Mouse (Mus musculus): Measurements from ENCODE around the gene Orai2. TPM values are rescaled to one million over a fixed set of nuclear protein-coding genes. Genes with fewer than 3 reads are reported as not detected.

Gene Orai2
- total RNA-seq, 2 experiments from 2014 or later = 46.7 to 48.8 TPM

DNA sequence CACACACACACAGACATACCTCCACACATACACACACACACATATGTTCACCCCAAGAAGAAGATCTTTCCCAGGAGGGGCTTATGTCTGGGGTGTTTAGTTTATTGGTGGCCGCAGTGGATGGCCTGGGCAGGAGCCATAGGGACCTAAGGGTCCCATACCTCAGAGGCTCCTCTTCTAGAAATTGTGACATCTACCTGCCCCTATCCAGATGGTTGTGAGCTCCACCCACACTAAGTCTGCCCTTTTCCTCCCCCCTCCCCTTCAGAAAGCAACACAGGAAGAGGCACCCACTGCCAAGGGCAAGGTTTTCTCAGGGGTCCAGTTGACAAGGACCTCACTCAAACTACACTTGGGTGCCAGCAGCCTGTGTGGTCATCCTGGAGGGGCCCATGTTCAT is 23.6 kb downstream of the Orai2 start:
- DNase-seq (ENCODE audit: extremely low spot score in 1 of 2, low spot score in 2 of 2) = no peak
- TF ChIP-seq CTCF (IDR thresholded peaks at IDR 0.05) = no peak
- Histone ChIP-seq H3K27ac (no peak overlapping the region), H3K4me3 (no peak overlapping the region)
- intact Hi-C loops (cut with DNase I) = no loop called here

DNA sequence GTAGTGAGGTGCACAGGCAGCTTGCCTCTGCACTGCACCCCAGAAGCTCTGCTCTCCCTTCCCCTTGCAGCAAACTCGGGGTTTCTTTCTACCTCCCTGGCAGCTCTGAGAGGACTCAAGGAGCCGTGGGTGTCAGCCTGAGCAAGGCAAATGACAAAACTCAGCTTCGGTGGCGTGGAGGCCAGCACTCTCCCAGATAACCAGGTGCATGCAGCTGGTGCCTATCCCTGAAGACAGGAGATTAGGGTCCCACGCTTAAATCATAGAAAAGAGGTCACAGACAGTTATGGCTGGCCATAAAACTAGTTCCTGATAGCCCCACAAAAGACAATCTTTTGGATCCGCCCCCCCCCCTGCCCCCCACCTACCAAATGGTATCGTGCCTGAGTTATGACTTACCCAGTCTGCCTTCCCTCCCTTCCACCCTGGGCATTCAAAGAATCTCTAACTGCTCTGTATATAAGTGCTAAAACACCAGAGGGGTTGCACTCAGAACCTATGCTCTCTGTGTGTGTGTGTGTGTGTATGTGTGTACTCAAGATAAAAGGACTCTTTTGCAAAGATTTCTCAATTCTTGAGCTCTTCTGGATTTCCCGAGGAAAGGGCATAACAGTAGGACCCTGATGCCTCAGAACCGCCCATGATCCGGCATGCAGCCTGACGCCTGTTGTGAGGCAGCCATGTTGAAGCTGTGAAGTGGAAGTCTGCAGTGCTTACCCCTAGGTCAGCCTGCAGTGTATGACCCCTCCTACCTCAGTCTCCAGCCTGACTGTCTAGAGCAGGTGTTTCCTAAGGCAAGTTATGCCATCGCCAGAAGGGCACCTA is 25.7 kb downstream of the Orai2 start:
- Histone ChIP-seq H3K27ac (no peak overlapping the region), H3K4me3 (no peak overlapping the region)
- intact Hi-C loops (cut with DNase I) = no loop called here
- no peak for TF ChIP-seq CTCF (IDR thresholded peaks at IDR 0.05)
- DNase-seq (ENCODE audit: extremely low spot score in 1 of 2, low spot score in 2 of 2) = no peak

- TF ChIP-seq CTCF (IDR thresholded peaks at IDR 0.05) = peak; percentile 49
- no peak for DNase-seq (ENCODE audit: extremely low spot score in 1 of 2, low spot score in 2 of 2)
- H3K4me3 ChIP-seq = no peak overlapping the region
- H3K27ac ChIP-seq = no peak overlapping the region
- intact Hi-C loops (cut with DNase I) = no loop called here
Measured at GRCm38 (mm10) chr5:136143161-136143755, 27.3 kb downstream of the Orai2 start.

DNA sequence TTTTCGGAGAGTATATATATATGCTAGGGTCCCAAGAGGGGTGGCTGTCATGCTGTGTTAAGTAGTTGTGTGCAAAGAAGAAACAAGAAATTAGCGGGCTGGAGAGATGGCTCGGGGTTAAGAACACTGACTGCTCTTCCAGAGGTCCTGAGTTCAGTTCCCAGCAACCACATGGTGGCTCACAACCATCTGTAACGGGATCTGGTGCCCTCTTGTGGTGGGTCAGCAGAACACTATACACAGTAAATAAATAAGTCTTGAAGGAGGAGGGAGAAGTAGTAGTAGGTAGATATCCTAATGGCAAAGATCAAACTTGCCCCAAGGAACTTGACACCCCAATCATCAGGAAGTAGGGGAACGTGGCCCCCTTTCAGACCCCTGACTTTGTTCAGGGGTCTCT is 27.8 kb downstream of the Orai2 start:
- DNase-seq (ENCODE audit: extremely low spot score in 1 of 2, low spot score in 2 of 2) = no peak
- Histone ChIP-seq H3K4me3 (no peak overlapping the region), H3K27ac (no peak overlapping the region)
- TF ChIP-seq CTCF (IDR thresholded peaks at IDR 0.05) = no peak
- intact Hi-C loops (cut with DNase I) = no loop called here

GRCm38 (mm10) chr5:136140057-136140482 is 30.4 kb downstream of the Orai2 start:
- Histone ChIP-seq H3K27ac (no peak overlapping the region), H3K4me3 (no peak overlapping the region)
- TF ChIP-seq CTCF (IDR thresholded peaks at IDR 0.05) = no peak
- intact Hi-C loops (cut with DNase I) = no loop called here
- DNase-seq (ENCODE audit: extremely low spot score in 1 of 2, low spot score in 2 of 2) = no peak

DNA sequence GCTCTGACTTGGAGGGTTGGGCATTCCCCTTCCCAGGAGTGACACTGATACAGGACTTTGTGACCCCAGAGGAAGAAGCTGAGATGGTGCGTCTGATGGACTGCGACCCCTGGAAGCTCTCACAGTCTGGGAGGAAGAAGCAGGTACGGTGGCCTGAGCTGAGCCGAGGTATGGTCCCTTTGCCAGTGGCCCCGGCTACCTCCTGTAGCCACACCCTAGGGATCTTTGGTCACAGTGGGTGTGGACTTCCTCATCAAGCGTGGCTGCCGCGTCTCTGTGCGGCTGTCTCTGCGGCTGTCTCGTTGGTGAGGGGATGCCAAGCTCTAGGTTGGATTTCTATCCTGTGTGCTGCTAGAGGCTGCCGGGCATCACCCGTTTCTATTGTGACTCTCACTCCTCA is 31.1 kb downstream of the Orai2 start:
- no peak for DNase-seq (ENCODE audit: extremely low spot score in 1 of 2, low spot score in 2 of 2)
- H3K27ac ChIP-seq = no peak overlapping the region
- no peak overlapping the region for H3K4me3 ChIP-seq
- intact Hi-C loops (cut with DNase I) = no loop called here
- TF ChIP-seq CTCF (IDR thresholded peaks at IDR 0.05) = no peak

GRCm38 (mm10) chr5:136137658-136138274 is 32.7 kb downstream of the Orai2 start:
- intact Hi-C loops (cut with DNase I) = loop anchor here (2.0 kb wide), 1 partner anchor 49 kb away; no protein-coding TSS in a partner anchor
- Histone ChIP-seq H3K27ac (no peak overlapping the region), H3K4me3 (no peak overlapping the region)
- peak; percentile 29 to 30 for DNase-seq (ENCODE audit: extremely low spot score in 1 of 2, low spot score in 2 of 2)
- peak; percentile 66 for TF ChIP-seq CTCF (IDR thresholded peaks at IDR 0.05)

DNA sequence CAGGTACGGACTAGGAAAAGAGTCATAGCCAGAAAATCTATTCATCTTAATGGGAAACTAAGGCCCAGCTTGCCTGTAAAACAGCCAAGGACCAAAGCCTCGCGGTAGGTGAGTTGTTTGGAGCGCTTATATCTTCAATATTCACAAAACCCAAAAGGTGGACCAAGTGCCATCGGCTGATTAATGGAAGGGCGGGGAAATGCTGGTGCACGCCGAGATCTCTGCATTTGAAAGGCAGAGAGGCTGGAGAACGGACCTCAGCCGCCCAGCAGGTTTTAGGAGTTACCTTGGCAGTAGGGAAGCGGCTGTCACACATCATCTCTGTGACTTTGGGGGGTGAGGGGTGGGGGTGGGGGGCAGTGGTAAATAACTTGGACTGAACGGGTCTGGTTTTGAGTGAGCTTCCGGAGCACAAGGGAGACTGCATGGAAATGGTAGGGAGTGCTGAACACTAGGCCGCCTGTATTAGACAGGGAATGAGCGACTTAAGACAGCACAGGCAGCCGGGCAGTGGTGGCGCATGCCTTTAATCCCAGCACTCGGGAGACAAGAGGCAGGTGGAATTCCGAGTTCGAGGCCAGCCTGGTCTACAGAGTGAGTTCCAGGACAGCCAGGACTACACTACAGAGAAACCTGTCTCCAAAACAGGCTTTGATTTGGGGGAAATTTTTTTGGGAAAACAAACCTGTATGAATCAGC is 34.1 kb downstream of the Orai2 start:
- no peak for DNase-seq (ENCODE audit: extremely low spot score in 1 of 2, low spot score in 2 of 2)
- Histone ChIP-seq H3K4me3 (peak overlapping the region; percentile 78), H3K27ac (peak overlapping the region; percentile 75)
- intact Hi-C loops (cut with DNase I) = loop anchor here (1.0 to 2.0 kb wide), 2 partner anchors 20 to 50 kb away; partner anchors contain the start of gene Polr2j
- no peak for TF ChIP-seq CTCF (IDR thresholded peaks at IDR 0.05)

- DNase-seq (ENCODE audit: extremely low spot score in 1 of 2, low spot score in 2 of 2) = peak; percentile 95
- peak; percentile 68 for TF ChIP-seq CTCF (IDR thresholded peaks at IDR 0.05)
- Histone ChIP-seq H3K27ac (peak within 1 kb of the TSS; percentile 75), H3K4me3 (peak within 1 kb of the TSS; percentile 78)
- intact Hi-C loops (cut with DNase I) = loop anchor here (1.0 to 2.0 kb wide), 2 partner anchors 19 to 51 kb away; partner anchors contain the start of gene Polr2j
Measured at GRCm38 (mm10) chr5:136135571-136136291, 34.8 kb downstream of the Orai2 start, which contains the start of the genes Lrwd1 and Alkbh4. Lrwd1 (minus strand) TSS chr5:136136074. Alkbh4 (plus strand) TSS chr5:136136146.

- H3K4me3 ChIP-seq = no peak overlapping the region
- no peak overlapping the region for H3K27ac ChIP-seq
- DNase-seq (ENCODE audit: extremely low spot score in 1 of 2, low spot score in 2 of 2) = no peak
- TF ChIP-seq CTCF (IDR thresholded peaks at IDR 0.05) = no peak
- intact Hi-C loops (cut with DNase I) = no loop called here
Measured at GRCm38 (mm10) chr5:136122165-136122564, 48.3 kb downstream of the Orai2 start.

DNA sequence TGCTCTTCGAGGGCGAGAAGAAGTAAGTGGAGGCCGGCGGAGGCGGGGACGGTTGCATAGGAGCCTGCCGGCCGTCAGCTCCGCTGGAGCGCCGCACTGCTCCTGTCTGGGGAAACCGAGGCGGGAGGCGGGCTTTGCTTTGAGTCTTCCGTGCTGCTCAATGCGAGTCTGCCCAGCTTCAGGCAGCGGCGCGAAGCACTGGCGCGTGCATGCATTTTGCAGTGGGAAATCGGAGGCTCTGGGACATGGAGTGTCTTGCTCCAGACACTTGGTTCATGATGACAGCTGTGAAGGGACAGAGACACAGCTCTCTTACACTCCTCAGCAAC is 53.8 kb downstream of the Orai2 start:
- no peak for DNase-seq (ENCODE audit: extremely low spot score in 1 of 2, low spot score in 2 of 2)
- H3K4me3 ChIP-seq = peak overlapping the region; percentile 96
- TF ChIP-seq CTCF (IDR thresholded peaks at IDR 0.05) = no peak
- intact Hi-C loops (cut with DNase I) = loop anchor here (1.0 kb wide), 1 partner anchor 20 kb away; the partner anchor contains the start of genes Alkbh4 and Lrwd1
- peak overlapping the region; percentile 88 for H3K27ac ChIP-seq
